Mouse (Mus musculus) kidney, postnatal 0 days (tissue): ENCODE results near the gene Ifngr2. TPM values are rescaled to one million over a fixed set of nuclear protein-coding genes. Genes with fewer than 3 reads are reported as not detected.

Experiments
- ATAC-seq: fragments of 200-750 bp; cut with Nextera tagmentation; replicated peaks from 2 replicates; pipeline ENCODE4 v1.8.0; 2017; ENCODE audit warnings: low read depth, moderate number of reproducible peaks, moderate TSS enrichment, moderate library complexity; ENCODE audit not compliant: low FRiP score
- DNase-seq: peaks from one replicate; pipeline ENCODE4 v3.0.0-alpha.2; 2016; ENCODE audit warnings: low spot score
- H3K27ac ChIP-seq: fragments of 300-500 bp; sonication (generic); 2 replicates; pipeline ENCODE4 v1.5.1; 2014; ENCODE audit warnings: mild to moderate bottlenecking
- H3K27me3 ChIP-seq: fragments of 300-500 bp; sonication (generic); 2 replicates; pipeline ENCODE4 v1.6.1; 2014; ENCODE audit warnings: low read length, mixed read lengths; ENCODE audit not compliant: insufficient read depth
- H3K36me3 ChIP-seq: fragments of 300-500 bp; sonication (generic); 2 replicates; pipeline ENCODE4 v1.6.1; 2014; ENCODE audit warnings: low read length, mixed read lengths; ENCODE audit not compliant: insufficient read depth
- H3K4me1 ChIP-seq: fragments of 300-500 bp; sonication (generic); replicated peaks from 2 replicates; pipeline ENCODE4 v1.6.1; 2014; ENCODE audit warnings: antibody characterized with exemption, low read length, mixed read lengths; ENCODE audit not compliant: insufficient read depth
- H3K4me2 ChIP-seq: fragments of 300-500 bp; sonication (generic); 2 replicates; pipeline ENCODE4 v1.6.1; 2014; ENCODE audit warnings: mild to moderate bottlenecking, low read length, moderate library complexity, mixed read lengths
- H3K4me3 ChIP-seq: fragments of 300-500 bp; sonication (generic); replicated peaks from 2 replicates; pipeline ENCODE4 v1.5.1; 2014; ENCODE audit warnings: low read depth, low read length
- H3K9ac ChIP-seq: fragments of 300-500 bp; sonication (generic); 2 replicates; pipeline ENCODE4 v1.6.1; 2014; ENCODE audit warnings: low read depth, low read length
- H3K9me3 ChIP-seq: fragments of 300-500 bp; sonication (generic); replicated peaks from 2 replicates; pipeline ENCODE4 v1.6.1; 2016; ENCODE audit warnings: low read length, inconsistent platforms, mixed read lengths
- CTCF ChIP-seq: IDR thresholded peaks from 2 replicates; pipeline ENCODE4 v1.5.1; 2016; ENCODE audit warnings: antibody characterized with exemption, low read depth, mild to moderate bottlenecking, moderate library complexity
- WGBS: fragments of 180-500 bp; shearing (Covaris S2); extraction: QIAGEN DNeasy Blood & Tissue Kit; methylation state at CpG from one replicate; pipeline ENCODE4 v1.1.7; 2014; 5-methylcytosine and 5-hydroxymethylcytosine counted together
- polyA plus RNA-seq: library from polyadenylated mRNA; unstranded; fragments of >200 nt; fragmentation: Nextera tagmentation; extraction: Ambion mirVana; gene quantifications from 2 replicates; pipeline ENCODE4 v1.2.1, GENCODE M21; 2015

Ifngr2 gene
- polyA plus RNA-seq, 1 experiment from 2014 or later: 42.6 TPM

DNA sequence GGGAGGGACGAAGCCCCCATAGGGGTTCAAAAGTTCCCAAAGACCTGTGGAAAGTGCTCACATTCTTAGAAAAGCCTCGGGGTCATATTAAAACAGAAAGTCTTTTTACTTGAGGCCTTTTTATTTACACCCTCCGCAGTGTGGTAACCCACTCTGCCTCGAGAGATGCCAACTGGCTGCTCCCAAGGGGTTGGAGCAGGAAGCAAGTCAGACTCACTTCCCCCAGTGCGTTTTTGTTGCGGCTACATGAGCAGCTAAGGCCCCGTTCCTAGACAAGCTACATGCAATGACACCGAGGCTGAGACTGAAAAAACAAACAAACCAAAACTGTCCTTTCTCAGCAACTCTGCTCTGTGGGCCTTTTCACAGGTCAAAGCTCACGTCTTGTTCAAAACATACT is 8.4 kb upstream of the Ifngr2 start:
- DNase-seq (peak; percentile 50), ATAC-seq (no peak)
- WGBS: 24% methylated on average over 9 of the region's 9 CpGs
- Histone ChIP-seq H3K9me3 (no peaks in the 10 kb centered on the region), H3K36me3 (no peaks in the 10 kb centered on the region), H3K4me1 (no peaks in the 10 kb centered on the region), H3K9ac (no peak overlapping the region), H3K4me3 (no peak overlapping the region), H3K4me2 (no peak overlapping the region), H3K27me3 (no peaks in the 10 kb centered on the region), H3K27ac (peak overlapping the region; percentile 62; the same call in 1 of the 2 replicates)
- no peak for TF ChIP-seq CTCF

DNA sequence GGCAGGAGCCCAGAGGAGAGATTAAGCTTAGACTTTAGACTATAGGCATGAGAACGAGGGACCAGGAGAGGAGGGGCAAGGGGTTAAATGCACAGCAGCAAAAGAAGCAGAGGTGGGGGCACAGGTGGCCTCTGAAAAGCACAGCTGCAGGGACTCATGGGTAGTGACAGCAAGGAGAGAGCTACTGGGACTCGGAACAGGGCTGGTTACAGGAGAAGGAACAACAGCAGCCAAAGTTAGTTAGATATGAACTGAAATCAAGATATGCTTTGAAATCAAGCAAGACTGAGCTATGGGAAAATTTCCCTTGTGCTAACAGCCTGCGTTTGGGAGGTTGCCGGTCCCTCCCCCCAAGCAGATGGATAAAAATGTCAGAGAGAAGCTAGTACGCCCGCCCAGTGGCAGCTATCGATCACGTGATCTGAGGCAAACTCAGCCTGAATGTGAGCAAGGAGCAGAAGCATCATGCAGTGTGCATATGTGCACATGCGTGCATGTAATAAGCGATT is 5.2 kb upstream of the Ifngr2 start:
- TF ChIP-seq CTCF: no peak
- Histone ChIP-seq H3K4me2 (no peak overlapping the region), H3K9me3 (no peaks in the 10 kb centered on the region), H3K27me3 (no peaks in the 10 kb centered on the region), H3K4me1 (no peaks in the 10 kb centered on the region), H3K36me3 (no peaks in the 10 kb centered on the region), H3K9ac (no peak overlapping the region), H3K27ac (peak overlapping the region; percentile 50; the same call in 1 of the 2 replicates), H3K4me3 (no peak overlapping the region)
- ATAC-seq (no peak), DNase-seq (no peak)
- 37% methylated on average over 10 of the region's 10 CpGs for WGBS

DNA sequence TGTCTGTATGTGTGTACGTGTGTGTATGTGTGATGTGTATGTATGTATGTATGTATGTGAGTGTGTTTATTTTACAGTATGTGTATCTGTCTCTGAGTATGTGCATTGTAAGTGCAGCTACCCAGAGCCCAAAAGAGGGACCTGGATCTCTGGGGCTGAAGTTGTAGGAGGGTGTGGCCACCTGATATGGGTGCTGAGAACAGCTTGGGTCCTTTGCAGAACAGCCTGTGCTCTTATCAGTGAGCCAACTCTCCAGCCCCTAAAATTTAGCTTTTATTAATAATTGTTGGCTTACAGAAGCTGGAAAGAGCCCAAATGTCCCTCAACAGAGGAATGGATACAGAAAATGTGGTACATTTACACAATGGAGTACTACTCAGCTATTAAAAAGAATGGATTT is 3.3 kb upstream of the Ifngr2 start:
- DNase-seq (no peak), ATAC-seq (no peak)
- Histone ChIP-seq H3K9ac (no peak overlapping the region), H3K27ac (no peak overlapping the region), H3K4me2 (no peak overlapping the region), H3K27me3 (no peaks in the 10 kb centered on the region), H3K4me1 (peaks cover 6% of the 10 kb centered on the region), H3K36me3 (no peaks in the 10 kb centered on the region), H3K4me3 (no peak overlapping the region), H3K9me3 (no peaks in the 10 kb centered on the region)
- WGBS: 98% methylated on average over 1 of the region's 1 CpGs
- no peak for TF ChIP-seq CTCF

DNA sequence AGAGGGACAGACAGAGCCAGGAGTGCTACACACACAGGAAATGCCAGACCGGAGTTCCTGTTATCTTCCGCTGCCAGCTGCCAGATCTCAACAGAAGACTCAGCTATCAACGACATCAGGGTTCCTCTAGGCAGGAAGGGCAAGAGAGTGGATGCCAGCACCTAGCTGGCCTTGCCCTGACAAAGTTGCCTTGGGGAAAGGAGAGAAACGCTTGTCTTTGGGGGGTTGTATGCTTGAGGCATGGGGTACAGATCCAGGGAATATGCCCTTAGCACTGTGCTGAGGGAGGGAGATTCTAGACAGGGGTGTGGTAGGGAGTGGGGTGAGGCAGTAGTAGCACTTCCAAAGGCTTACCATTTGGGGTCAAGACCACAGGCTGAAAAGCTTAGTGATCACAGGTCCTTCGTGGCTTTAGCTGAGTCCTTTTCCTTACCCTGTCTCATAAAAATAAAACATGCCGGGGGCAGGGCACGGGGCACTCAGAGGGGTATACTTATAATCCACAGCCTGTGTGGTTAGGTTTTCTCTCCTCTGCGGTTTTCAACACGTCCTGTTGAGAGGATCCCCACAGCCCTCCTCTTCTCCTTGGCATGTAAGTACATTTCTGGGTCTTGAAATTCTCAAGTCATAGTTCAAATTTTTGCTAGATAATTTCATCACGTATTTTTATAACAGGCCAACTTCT is 1.1 kb upstream of the Ifngr2 start:
- Histone ChIP-seq H3K4me3 (no peak overlapping the region), H3K4me1 (peaks cover 19% of the 10 kb centered on the region), H3K27me3 (no peaks in the 10 kb centered on the region), H3K27ac (peak overlapping the region; percentile 81), H3K4me2 (no peak overlapping the region), H3K36me3 (no peaks in the 10 kb centered on the region), H3K9ac (no peak overlapping the region), H3K9me3 (no peaks in the 10 kb centered on the region)
- 52% methylated on average over 10 of the region's 10 CpGs for WGBS
- TF ChIP-seq CTCF: no peak
- DNase-seq: no peak
- no peak for ATAC-seq

DNA sequence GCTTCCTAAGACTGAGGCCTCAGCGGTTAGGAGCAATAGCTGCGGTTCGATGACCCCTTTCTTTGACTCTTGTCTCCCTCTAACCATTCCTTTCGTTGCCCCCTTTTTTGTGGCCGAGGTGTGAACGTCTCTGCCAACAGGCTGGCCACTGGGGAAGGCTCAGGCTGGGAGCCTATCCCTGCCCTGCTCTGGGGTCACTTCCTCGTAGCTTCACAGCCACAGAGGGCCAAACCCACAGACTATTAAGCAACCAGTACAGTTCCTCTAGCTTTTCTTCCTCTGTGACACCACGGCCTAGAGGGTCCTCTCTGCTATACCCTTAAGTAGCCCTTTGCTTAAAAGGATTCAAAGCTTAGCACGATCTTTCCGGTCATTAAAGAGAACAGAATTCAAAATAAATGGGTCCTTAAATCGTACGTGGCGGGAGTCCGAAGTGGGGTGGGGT is 459 bp upstream of the Ifngr2 start:
- H3K27me3 ChIP-seq: no peaks in the 10 kb centered on the region
- H3K27ac ChIP-seq: peak overlapping the region; percentile 81
- 14% methylated on average over 14 of the region's 14 CpGs for WGBS
- H3K4me3 ChIP-seq: peak overlapping the region; percentile 98
- H3K9ac ChIP-seq: peak overlapping the region; percentile 99
- ATAC-seq: peak; percentile 63
- DNase-seq: peak; percentile 59
- H3K9me3 ChIP-seq: no peaks in the 10 kb centered on the region
- H3K36me3 ChIP-seq: no peaks in the 10 kb centered on the region
- peak overlapping the region; percentile 80 for H3K4me2 ChIP-seq
- peaks cover 19% of the 10 kb centered on the region for H3K4me1 ChIP-seq
- TF ChIP-seq CTCF: no peak

DNA sequence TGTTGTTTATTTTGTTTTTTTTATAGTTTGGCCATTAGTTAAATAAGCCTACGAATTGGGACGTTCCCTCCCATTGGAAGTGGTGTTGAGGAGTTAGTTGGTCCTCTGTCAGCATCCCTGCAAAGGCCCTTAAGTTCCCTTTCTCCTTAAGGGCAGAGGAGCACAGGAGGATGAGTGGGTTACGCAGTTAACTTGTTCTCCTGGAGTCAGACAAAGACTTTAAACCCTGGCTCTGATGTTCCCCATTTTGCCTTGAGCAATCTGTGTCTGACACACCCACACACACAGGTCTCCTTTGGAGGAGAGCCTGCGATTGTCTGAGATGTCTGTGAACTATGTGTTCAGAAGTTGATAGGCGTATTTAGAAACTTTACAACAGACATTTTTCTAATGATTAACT is 1.1 kb downstream of the Ifngr2 start:
- no peak for DNase-seq
- no peak for ATAC-seq
- Histone ChIP-seq H3K27me3 (no peaks in the 10 kb centered on the region), H3K4me2 (peak overlapping the region; percentile 80), H3K27ac (no peak overlapping the region), H3K36me3 (no peaks in the 10 kb centered on the region), H3K4me3 (peak overlapping the region; percentile 98), H3K4me1 (peaks cover 19% of the 10 kb centered on the region), H3K9me3 (no peaks in the 10 kb centered on the region), H3K9ac (no peak overlapping the region)
- WGBS: 29% methylated on average over 5 of the region's 5 CpGs
- TF ChIP-seq CTCF: no peak

DNA sequence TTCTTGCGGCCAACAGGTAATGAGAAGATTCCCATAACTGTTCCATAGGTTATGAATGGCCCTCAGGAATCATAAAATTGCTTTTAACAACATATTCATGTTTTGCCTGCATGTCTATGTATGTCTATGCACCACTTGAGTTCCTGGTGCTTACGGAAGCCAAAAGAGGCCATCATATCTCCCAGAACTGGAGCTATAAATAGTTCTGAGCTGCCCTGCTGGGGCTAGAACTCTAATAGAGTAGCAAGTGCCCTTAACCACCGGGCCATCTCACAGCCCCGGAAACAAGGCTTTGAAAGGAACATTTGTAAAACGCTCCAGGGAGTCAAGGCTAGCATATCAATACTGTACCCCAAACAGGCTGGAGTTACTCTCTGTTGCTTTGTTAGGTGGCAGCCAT is 1.7 kb downstream of the Ifngr2 start:
- Histone ChIP-seq H3K36me3 (no peaks in the 10 kb centered on the region), H3K9me3 (no peaks in the 10 kb centered on the region), H3K27ac (0 out of 2 replicates have a peak overlapping the region, but pooled peaks have one; percentile 52), H3K4me1 (peaks cover 23% of the 10 kb centered on the region), H3K4me2 (peak overlapping the region; percentile 80), H3K4me3 (peak overlapping the region; percentile 18), H3K9ac (no peak overlapping the region), H3K27me3 (no peaks in the 10 kb centered on the region)
- no peak for TF ChIP-seq CTCF
- WGBS: 33% methylated on average over 5 of the region's 5 CpGs
- ATAC-seq (no peak), DNase-seq (no peak)
